Mouse (Mus musculus) midbrain, embryonic 12.5 days (tissue): ENCODE measurements around the gene Gucy1a1. TPM values are rescaled to one million over a fixed set of nuclear protein-coding genes. Genes with fewer than 3 reads are reported as not detected.

ENCODE experiments used
- ATAC-seq: fragments of 200-750 bp; cut with Nextera tagmentation; 2 replicates; pipeline ENCODE4 v1.8.0; 2017; ENCODE audit warnings: low read depth, moderate TSS enrichment, moderate library complexity; ENCODE audit not compliant: low FRiP score
- H3K27ac ChIP-seq: fragments of 300-500 bp; sonication (generic); replicated peaks from 2 replicates; pipeline ENCODE4 v1.5.1; 2016; ENCODE audit warnings: mild to moderate bottlenecking
- H3K27me3 ChIP-seq: fragments of 300-500 bp; sonication (generic); 2 replicates; pipeline ENCODE4 v1.6.1; 2016; ENCODE audit warnings: mild to moderate bottlenecking
- H3K36me3 ChIP-seq: fragments of 300-500 bp; sonication (generic); 2 replicates; pipeline ENCODE4 v1.6.1; 2016
- H3K4me1 ChIP-seq: fragments of 300-500 bp; sonication (generic); 2 replicates; pipeline ENCODE4 v1.6.1; 2016
- H3K4me2 ChIP-seq: fragments of 300-500 bp; sonication (generic); replicated peaks from 2 replicates; pipeline ENCODE4 v1.6.1; 2016; ENCODE audit warnings: mild to moderate bottlenecking, moderate library complexity
- H3K4me3 ChIP-seq: fragments of 300-500 bp; sonication (generic); 2 replicates; pipeline ENCODE4 v1.5.1; 2016; ENCODE audit warnings: mild to moderate bottlenecking
- H3K9ac ChIP-seq: fragments of 300-500 bp; sonication (generic); replicated peaks from 2 replicates; pipeline ENCODE4 v1.6.1; 2016; ENCODE audit warnings: mild to moderate bottlenecking, moderate library complexity
- H3K9me3 ChIP-seq: fragments of 300-500 bp; sonication (generic); 2 replicates; pipeline ENCODE4 v1.6.1; 2016; ENCODE audit warnings: mild to moderate bottlenecking
- WGBS: fragments of 180-500 bp; shearing (Covaris S2); methylation state at CpG from one replicate; pipeline ENCODE4 v1.1.7; 2016; 5-methylcytosine and 5-hydroxymethylcytosine counted together
- microRNA-seq: library from miRNA; unstranded; fragments of <30 nt; microRNA quantifications from one replicate; pipeline ENCODE4, GENCODE M21; 2017
- polyA plus RNA-seq: library from polyadenylated mRNA; unstranded; fragments of >200 nt; fragmentation: Nextera tagmentation; extraction: Ambion mirVana; gene quantifications from 2 replicates; pipeline ENCODE4 v1.2.1, GENCODE M21; 2016

Gucy1a1 gene
- polyA plus RNA-seq, 1 experiment from 2014 or later, result 5.9 TPM

DNA sequence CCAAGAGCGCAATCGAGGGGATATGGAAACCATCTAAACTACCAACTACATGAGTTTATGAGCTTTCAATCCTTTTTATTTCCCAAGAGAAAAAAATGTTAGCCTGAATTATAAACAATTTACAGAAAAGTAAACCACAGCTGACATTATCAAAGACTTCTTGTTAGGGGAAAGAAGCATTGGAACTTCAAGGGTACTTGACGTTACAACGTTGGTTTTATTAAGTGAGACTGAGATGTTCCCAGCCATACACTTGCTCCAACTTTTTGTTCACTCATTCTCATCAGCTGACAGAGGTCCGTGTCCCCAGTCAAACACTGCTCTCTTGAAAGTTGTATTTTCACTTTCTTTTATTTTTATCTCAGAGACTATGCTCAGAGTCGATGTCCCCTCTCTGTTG, 101.9 kb downstream of the Gucy1a1 start:
- Histone ChIP-seq H3K4me3 (no peak overlapping the region), H3K9ac (no peak overlapping the region), H3K4me2 (no peak overlapping the region), H3K36me3 (no peaks in the 10 kb centered on the region), H3K27me3 (no peaks in the 10 kb centered on the region), H3K4me1 (0 out of 2 replicates have a peak, but pooled peaks cover 3% of the 10 kb centered on the region), H3K9me3 (no peaks in the 10 kb centered on the region), H3K27ac (no peak overlapping the region)
- WGBS, result 87% methylated on average over 6 of the region's 6 CpGs
- no peak for ATAC-seq

Small RNA genes within 50 kb of the gene (microRNA-seq; reads per million reads assigned to microRNA genes)
- gene Mir7010, result not detected

Other genes with a start within 250 kb of the Gucy1a1 start
- 6.2 and 6.5 TPM in 2 replicates for gene Ctso, start 213.2 kb downstream of the Gucy1a1 start, polyA plus RNA-seq
- gene Tdo2, start 169.6 kb downstream of the Gucy1a1 start, polyA plus RNA-seq, result not detected in 2 replicates
- not detected in 2 replicates for gene Asic5, start 163.5 kb downstream of the Gucy1a1 start, polyA plus RNA-seq
- gene Gucy1b1, start 71.1 kb downstream of the Gucy1a1 start, polyA plus RNA-seq, result 11.0 and 11.1 TPM in 2 replicates
- 17.4 and 20.3 TPM in 2 replicates for gene Map9, start 212.3 kb upstream of the Gucy1a1 start, polyA plus RNA-seq